Mouse (Mus musculus): Measurements from ENCODE around the gene Olfr1504. TPM values are rescaled to one million over a fixed set of nuclear protein-coding genes. Genes with fewer than 3 reads are reported as not detected.
"Not testable (repeated sequence)": the region's sequence is repeated elsewhere in the genome, so short reads cannot be mapped to it uniquely, and the experiment has no call there.

Olfr1504 gene
- not detected in 2 replicates for polyA plus RNA-seq (2014; fragmentation: Nextera tagmentation; extraction: Ambion mirVana)

DNA sequence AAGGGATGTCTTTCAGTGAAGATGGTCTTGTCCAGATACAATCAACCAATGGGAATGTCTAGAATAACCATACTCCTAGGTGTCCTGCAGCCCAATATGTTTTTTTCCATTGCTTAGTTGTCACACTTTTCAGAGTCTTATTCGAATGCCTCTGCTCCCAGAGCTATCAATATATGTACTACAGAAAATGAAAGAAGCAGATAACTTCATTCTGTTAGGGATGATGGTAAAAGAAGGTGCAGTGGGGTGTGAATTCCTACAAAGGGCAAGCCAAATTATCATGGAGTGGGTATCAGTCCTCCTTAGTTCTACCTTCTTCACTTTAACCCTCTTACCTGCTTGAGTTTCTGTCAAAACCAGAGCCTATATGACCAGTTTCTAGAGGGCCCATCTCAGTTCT lies at the start of gene Olfr1504:
Gene Olfr1504 (minus strand): TSS at position 101 of the 400 bp plus-strand sequence.
- no peaks in the 10 kb centered on the region for H3K27me3 ChIP-seq (ENCODE audit: insufficient read depth, low read length)
- H3K4me3 ChIP-seq (ENCODE audit: low read depth, low read length) = no peak within 1 kb of the TSS
- H3K9me3 ChIP-seq (ENCODE audit: low read depth, low read length) = no peaks in the 10 kb centered on the region
- H3K9ac ChIP-seq = no peak within 1 kb of the TSS
- no peaks in the 10 kb centered on the region for H3K4me1 ChIP-seq (ENCODE audit: insufficient read depth)
- DNase-seq (no peak), ATAC-seq (ENCODE audit: insufficient read depth) (no peak)
- H3K27ac ChIP-seq (ENCODE audit: low read depth) = no peak within 1 kb of the TSS
- H3K36me3 ChIP-seq (ENCODE audit: insufficient read depth) = no peaks in the 10 kb centered on the region
- H3K4me2 ChIP-seq = no peak within 1 kb of the TSS
- 48% methylated on average over 1 of the region's 1 CpGs for WGBS
- no peak for TF ChIP-seq CTCF (IDR thresholded peaks at IDR 0.05; ENCODE audit: low read depth)

DNA sequence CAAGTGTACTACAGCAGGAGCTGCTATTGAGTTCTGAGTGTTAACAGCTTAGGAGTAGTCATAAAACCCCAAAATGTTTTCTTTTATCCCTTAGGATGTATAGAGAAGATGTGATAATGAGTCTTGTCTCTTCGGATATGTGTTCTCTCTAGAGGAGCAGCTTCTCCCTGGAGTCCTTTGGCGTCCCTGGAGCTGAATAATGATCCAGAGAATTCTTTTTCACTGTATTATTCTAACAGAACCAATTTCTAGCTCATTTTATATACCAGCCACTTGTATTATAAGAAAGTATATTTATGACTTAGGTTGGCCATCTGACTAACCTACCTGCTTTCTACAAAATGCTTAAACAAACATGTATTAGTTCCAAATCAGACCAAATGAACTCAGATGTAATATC lies 15.5 kb upstream of the Olfr1504 start, which contains the start of gene Olfr1505:
Gene Olfr1505 (plus strand): TSS at position 301 of the 400 bp plus-strand sequence.
- WGBS = 65% methylated on average over 2 of the region's 2 CpGs
- DNase-seq = no peak
- H3K36me3 ChIP-seq (ENCODE audit: insufficient read depth) = no peaks in the 10 kb centered on the region
- no peaks in the 10 kb centered on the region for H3K27me3 ChIP-seq (ENCODE audit: insufficient read depth, low read length)
- TF ChIP-seq CTCF (IDR thresholded peaks at IDR 0.05; ENCODE audit: low read depth) = no peak
- ATAC-seq (ENCODE audit: insufficient read depth) = no peak
- no peaks in the 10 kb centered on the region for H3K9me3 ChIP-seq (ENCODE audit: low read depth, low read length)
- no peak within 1 kb of the TSS for H3K27ac ChIP-seq (ENCODE audit: low read depth)
- H3K4me2 ChIP-seq = no peak within 1 kb of the TSS
- H3K4me1 ChIP-seq (ENCODE audit: insufficient read depth) = no peaks in the 10 kb centered on the region
- H3K4me3 ChIP-seq (ENCODE audit: low read depth, low read length) = no peak within 1 kb of the TSS
- no peak within 1 kb of the TSS for H3K9ac ChIP-seq

DNA sequence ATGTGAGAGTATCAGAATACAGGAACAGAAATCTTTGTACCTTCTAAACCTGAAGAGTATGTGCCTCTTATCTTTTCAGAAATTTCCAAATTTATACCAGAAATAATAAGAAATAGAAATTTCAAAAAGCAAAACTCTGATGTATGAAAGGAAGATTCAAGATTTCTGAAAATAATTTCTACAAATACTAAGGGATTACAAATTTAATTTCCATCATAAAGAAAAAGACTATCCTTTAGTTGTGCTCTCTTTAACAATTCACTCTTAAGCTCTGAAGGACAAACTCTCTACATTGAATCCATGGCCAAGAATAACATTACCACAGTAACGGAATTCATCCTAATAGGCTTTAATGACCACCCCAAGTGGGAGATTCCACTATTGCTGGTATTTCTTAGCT lies 36.2 kb downstream of the Olfr1504 start, which contains the start of gene Olfr1502:
Gene Olfr1502 (plus strand): TSS at position 301 of the 400 bp plus-strand sequence.
- 75% methylated on average over 1 of the region's 1 CpGs for WGBS
- H3K36me3 ChIP-seq (ENCODE audit: insufficient read depth) = no peaks in the 10 kb centered on the region
- no peak for TF ChIP-seq CTCF (IDR thresholded peaks at IDR 0.05; ENCODE audit: low read depth)
- H3K4me3 ChIP-seq (ENCODE audit: low read depth, low read length) = no peak within 1 kb of the TSS
- no peak for ATAC-seq (ENCODE audit: insufficient read depth)
- H3K9ac ChIP-seq = no peak within 1 kb of the TSS
- H3K27ac ChIP-seq (ENCODE audit: low read depth) = no peak within 1 kb of the TSS
- no peak for DNase-seq
- no peaks in the 10 kb centered on the region for H3K27me3 ChIP-seq (ENCODE audit: insufficient read depth, low read length)
- no peaks in the 10 kb centered on the region for H3K4me1 ChIP-seq (ENCODE audit: insufficient read depth)
- H3K9me3 ChIP-seq (ENCODE audit: low read depth, low read length) = no peaks in the 10 kb centered on the region
- H3K4me2 ChIP-seq = no peak within 1 kb of the TSS

DNA sequence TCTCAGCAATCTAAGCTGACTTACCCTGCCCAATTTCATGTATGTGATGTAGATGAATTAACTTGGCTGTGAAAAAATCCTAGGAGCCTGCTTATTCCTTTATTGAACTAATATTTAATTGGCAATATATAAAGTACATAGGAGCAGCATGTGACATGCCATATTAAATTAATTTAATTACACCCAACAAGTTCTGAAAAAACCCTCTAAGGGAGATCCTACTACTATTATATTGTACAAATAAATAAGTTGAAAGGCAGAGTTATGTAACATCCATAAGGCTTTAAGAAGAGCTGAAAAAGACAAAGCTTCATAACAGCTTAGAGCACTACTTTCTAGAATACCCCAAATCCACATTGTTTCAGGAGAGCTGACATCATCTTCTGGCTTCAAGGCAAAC lies 47.1 kb downstream of the Olfr1504 start, which contains the start of gene Olfr1501:
Gene Olfr1501 (minus strand): TSS at position 101 of the 400 bp plus-strand sequence.
- H3K27ac ChIP-seq (ENCODE audit: low read depth); ATAC-seq (ENCODE audit: insufficient read depth); H3K36me3 ChIP-seq (ENCODE audit: insufficient read depth); H3K9ac ChIP-seq; H3K27me3 ChIP-seq (ENCODE audit: insufficient read depth, low read length); H3K4me1 ChIP-seq (ENCODE audit: insufficient read depth); H3K9me3 ChIP-seq (ENCODE audit: low read depth, low read length); H3K4me2 ChIP-seq; H3K4me3 ChIP-seq (ENCODE audit: low read depth, low read length); DNase-seq: not testable (repeated sequence)

Other genes with a start within 250 kb of the Olfr1504 start
- gene Olfr1490, start 246.8 kb downstream of the Olfr1504 start, polyA plus RNA-seq (2014; fragmentation: Nextera tagmentation; extraction: Ambion mirVana) = not detected in 2 replicates
- not detected in 2 replicates for gene Olfr1491, start 200.7 kb downstream of the Olfr1504 start, polyA plus RNA-seq (2014; fragmentation: Nextera tagmentation; extraction: Ambion mirVana)
- not detected in 2 replicates for gene Olfr1493-ps1, start 174.7 kb downstream of the Olfr1504 start, polyA plus RNA-seq (2014; fragmentation: Nextera tagmentation; extraction: Ambion mirVana)
- not detected in 2 replicates for gene Olfr1494, start 158.2 kb downstream of the Olfr1504 start, polyA plus RNA-seq (2014; fragmentation: Nextera tagmentation; extraction: Ambion mirVana)
- not detected in 2 replicates for gene Olfr1495, start 133.3 kb downstream of the Olfr1504 start, polyA plus RNA-seq (2014; fragmentation: Nextera tagmentation; extraction: Ambion mirVana)
- gene Olfr1496, start 120.0 kb downstream of the Olfr1504 start, polyA plus RNA-seq (2014; fragmentation: Nextera tagmentation; extraction: Ambion mirVana) = not detected in 2 replicates
- gene Olfr1497, start 99.7 kb downstream of the Olfr1504 start, polyA plus RNA-seq (2014; fragmentation: Nextera tagmentation; extraction: Ambion mirVana) = not detected in 2 replicates
- not detected in 2 replicates for gene Olfr1499, start 78.5 kb downstream of the Olfr1504 start, polyA plus RNA-seq (2014; fragmentation: Nextera tagmentation; extraction: Ambion mirVana)
- not detected in 2 replicates for gene Olfr1500, start 67.4 kb downstream of the Olfr1504 start, polyA plus RNA-seq (2014; fragmentation: Nextera tagmentation; extraction: Ambion mirVana)
- gene Olfr1501, start 47.2 kb downstream of the Olfr1504 start, polyA plus RNA-seq (2014; fragmentation: Nextera tagmentation; extraction: Ambion mirVana) = not detected in 2 replicates
- not detected in 2 replicates for gene Olfr1502, start 36.1 kb downstream of the Olfr1504 start, polyA plus RNA-seq (2014; fragmentation: Nextera tagmentation; extraction: Ambion mirVana)
- gene Olfr1505, start 15.6 kb upstream of the Olfr1504 start, polyA plus RNA-seq (2014; fragmentation: Nextera tagmentation; extraction: Ambion mirVana) = not detected in 2 replicates

Measured in lung, embryonic 14.5 days (tissue).